Mouse (Mus musculus) hindlimb bud, embryonic 11.5 days (tissue): ENCODE results near the gene Tent5a.

ENCODE experiments used
- DNase-seq: peaks from one replicate; pipeline ENCODE4 v3.0.0-alpha.2; 2012; ENCODE audit warnings: low read depth, low spot score; ENCODE audit errors: extremely low spot score

Gene Tent5a

GRCm38 (mm10) chr9:85316122-85316521, 11.0 kb downstream of the Tent5a start:
- no peak for DNase-seq

GRCm38 (mm10) chr9:85312473-85312872, 14.7 kb downstream of the Tent5a start, which contains the start of gene Gm11114:
Gene Gm11114, plus strand, starts transcription at chr9:85312773.
- no peak for DNase-seq

DNA sequence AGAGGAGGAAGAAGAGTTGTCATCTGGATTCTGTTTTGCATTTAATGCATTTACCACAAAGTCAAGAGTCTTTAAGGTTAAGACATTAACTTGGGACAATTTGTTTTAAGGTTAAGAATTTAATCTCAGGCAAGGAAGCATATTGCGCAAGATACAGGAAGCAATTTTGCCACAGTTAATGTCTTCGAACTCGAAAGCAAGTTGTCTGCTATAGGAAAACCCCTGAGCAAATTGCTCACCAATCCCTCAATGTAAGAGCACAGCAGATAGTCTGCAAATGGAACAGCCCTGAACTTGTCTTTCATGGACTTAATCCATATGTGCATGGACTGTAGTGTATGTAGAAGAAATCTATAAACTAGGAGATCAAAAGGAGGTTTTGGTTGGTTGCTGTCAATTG, 23.8 kb downstream of the Tent5a start:
- DNase-seq: no peak

DNA sequence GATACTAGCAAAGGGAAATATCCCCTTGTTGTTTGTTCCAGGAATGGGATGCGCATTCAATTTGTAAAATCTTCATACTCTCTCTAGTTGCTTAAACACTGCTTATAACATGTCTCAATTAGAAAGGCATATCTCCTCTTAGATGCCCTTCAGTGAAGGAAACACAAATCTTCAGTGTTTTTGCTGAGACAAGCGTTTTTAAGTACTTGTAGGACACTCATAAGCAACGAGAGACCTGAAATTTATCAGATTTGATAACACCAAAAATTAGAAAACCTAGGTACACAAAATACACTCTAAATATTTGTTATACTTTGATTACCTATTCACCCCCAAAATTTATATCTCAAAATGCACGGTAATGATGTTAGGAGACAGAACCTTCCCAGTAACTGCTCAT, 24.3 kb downstream of the Tent5a start:
- no peak for DNase-seq

DNA sequence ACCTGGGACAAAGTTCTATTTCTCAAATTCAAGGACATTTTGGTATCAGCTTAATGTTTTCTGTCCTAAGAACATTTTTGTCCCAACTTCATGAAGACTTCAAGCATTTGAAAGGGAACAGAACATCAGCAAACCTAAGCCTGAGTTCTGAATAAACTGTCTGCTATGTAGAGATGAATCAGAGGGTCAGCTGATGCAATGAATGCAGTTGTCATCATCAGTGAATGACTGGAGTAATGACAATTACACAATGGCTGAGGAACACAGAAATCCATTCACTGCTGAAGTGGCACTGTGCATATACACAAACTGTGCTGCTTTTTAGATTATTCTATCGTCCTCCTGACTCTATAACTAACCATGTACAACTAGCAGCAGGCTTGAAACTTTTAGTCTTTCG, 53.0 kb downstream of the Tent5a start:
- DNase-seq: no peak
